ENCODE assay signal across 19 mouse cellular contexts in genomic region chr3:137913093-137913492, GRCm38 (mm10).
"Had no signal": no experiment of that assay in that cellular context is flagged by ENCODE, and none has a peak within 500 bp of the region (broad histone marks: within the 10 kb centered on the region; RNA-seq: fewer than 3 reads in every experiment).

No protein-coding gene starts in this region.

- H3K27me3 ChIP-seq: limb, embryonic 13.5 days; megakaryocyte, embryonic 14.5 days; midbrain, embryonic 13.5 days had no signal

- H3K9me3 ChIP-seq: limb, embryonic 10.5 days; limb, embryonic 13.5 days; megakaryocyte, embryonic 14.5 days; midbrain, embryonic 10.5 days; midbrain, embryonic 13.5 days had no signal

- ATAC-seq: hindbrain, postnatal 0 days; inflammation-experienced regulatory T-cells, adult 6 months; midbrain, embryonic 13.5 days; midbrain, embryonic 16.5 days had no signal

- H3K4me2 ChIP-seq: limb, embryonic 13.5 days; lung, embryonic 14.5 days; midbrain, embryonic 13.5 days had no signal

- DNase-seq: kidney, adult 2 months; kidney, postnatal 25 days; lung, embryonic 14.5 days; lung, postnatal 10 days; lung, postnatal 36 days; thymus, adult 2 months; thymus, postnatal 14 days; thymus, postnatal 4 days had no signal

- H3K9ac ChIP-seq: limb, embryonic 13.5 days; liver, embryonic 14.5 days; lung, embryonic 14.5 days; midbrain, embryonic 13.5 days had no signal

- H3K27ac ChIP-seq: hindbrain, postnatal 0 days; kidney, postnatal 0 days; limb, embryonic 10.5 days; limb, embryonic 13.5 days; liver, embryonic 14.5 days; midbrain, embryonic 10.5 days; midbrain, embryonic 13.5 days had no signal

- H3K4me3 ChIP-seq: limb, embryonic 10.5 days; limb, embryonic 13.5 days; megakaryocyte, embryonic 14.5 days; midbrain, embryonic 10.5 days; midbrain, embryonic 13.5 days; myocyte had no signal
